Mouse (Mus musculus) 3134 (cell line): ENCODE results near the gene Lmx1b.
A peak's percentile ranks its signal among the peaks of the same experiment; 100 is the strongest.

Experiments used
- DNase-seq: peaks from one replicate; pipeline ENCODE4 v3.0.0-alpha.2; 2011; ENCODE audit warnings: low spot score; ENCODE audit not compliant: insufficient read length; ENCODE audit errors: extremely low read depth

Gene Lmx1b

DNA sequence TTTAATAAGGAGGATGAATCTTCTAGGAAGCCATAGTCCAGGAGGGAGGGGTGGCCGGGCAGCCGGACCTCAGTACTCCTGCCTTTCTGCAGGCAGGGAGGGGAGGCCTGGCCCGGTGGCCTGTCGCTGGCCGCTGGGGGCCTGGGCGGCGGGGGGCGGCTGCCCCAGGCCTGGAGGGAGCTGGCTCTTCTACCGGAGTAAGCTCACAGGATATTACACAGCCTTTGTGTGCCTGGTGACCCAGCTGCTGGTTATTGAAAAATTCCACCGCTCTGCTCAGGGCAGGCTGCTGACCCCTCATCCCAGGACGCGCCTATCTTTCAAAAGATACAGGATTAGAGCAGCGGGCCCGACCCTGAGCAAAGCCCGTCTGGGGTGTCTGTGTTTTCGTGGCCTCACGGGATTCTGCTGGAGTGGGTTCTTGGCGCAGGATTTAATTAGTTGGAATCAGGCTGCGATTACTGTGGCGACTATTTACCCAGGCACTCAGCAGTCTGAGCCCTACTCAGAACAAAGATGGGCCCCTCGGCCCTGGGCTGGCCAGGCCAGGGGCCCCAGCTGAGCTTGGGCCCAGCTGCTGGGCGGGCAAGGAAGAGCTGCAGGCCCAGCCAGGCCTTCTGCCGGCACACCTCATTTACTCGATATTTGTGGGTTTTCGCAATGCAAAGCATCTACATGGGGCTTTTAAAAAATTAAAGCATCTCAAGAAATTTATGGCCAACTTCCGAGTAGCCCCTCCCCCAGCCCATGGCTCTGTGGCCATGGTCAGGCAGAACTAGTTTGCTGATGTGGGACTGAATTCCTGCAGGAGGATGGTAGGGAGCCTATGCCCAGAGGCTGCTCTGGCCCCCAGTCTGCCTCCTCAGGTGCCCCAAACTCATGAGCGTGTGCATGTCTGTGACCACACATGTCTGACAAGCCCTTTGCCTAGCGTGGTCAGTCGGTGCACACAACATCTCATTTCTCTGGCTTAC, 55.1 kb downstream of the Lmx1b start:
- no peak for DNase-seq

DNA sequence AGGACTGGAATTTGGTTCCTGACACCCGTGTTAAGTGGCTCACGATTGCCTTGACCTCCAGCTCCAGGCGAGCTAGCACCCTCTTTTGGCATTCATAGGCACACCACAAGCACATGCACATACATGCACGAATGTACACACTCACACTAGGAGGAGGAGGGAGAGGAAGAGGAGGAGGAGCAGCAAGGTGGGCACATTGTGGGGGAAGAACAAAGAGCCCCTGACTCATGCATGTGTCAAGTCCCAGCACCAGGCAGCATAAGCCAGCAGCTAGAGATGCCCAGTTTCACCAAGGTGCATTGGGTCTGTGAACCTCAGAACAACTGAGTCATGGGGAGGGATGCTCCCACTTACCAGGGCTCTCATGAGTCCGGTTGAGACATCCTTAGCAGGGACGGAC, 56.5 kb downstream of the Lmx1b start:
- DNase-seq = no peak

DNA sequence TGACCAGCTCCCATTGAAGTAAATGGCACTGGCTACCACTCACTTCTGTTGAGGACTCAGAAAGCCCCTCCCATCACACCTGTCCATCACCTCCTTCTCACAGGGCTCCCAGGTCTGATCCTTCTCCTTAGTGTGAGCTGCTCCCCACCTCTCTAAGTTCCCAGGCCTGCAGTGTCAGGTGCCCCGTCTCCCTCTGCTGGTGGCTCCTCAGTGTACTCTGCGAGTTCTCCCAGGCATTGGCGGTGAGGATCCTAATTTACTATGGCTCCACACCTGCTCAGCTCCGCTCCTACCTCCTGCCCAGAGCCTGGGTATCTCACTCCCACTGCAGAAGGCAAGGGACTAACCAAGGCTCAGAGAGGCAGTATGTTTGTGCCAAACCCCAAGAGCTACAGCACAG, 57.0 kb downstream of the Lmx1b start:
- DNase-seq = no peak

DNA sequence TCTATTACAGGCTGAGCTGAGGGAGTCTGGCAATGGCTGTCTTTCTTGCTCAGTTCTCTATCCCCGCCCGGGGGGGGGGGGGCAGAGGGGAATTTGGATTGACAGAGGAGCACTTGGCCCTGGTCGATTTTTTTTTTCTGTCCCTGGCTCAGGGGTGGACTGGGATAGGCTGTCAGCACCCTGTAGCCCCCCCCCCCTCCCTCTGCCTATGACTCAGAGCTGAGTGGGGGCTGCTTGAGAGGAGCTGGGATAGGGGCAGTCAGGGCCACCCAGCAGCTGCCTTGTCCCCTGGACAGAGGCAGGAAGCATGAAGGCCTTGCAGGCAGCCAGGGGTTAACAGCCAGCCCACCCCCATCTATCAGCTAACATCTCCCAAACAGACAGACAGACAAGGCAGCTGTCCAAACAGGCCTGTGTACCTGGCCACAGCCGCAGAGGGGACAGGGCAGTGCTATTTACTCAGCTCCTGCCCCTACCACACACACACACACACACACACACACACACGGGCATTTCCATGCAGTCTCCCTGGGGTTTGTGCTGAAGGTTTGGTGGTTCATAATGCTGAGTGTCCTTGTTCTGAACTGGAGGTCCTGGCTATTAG, 57.8 kb downstream of the Lmx1b start:
- DNase-seq = no peak

DNA sequence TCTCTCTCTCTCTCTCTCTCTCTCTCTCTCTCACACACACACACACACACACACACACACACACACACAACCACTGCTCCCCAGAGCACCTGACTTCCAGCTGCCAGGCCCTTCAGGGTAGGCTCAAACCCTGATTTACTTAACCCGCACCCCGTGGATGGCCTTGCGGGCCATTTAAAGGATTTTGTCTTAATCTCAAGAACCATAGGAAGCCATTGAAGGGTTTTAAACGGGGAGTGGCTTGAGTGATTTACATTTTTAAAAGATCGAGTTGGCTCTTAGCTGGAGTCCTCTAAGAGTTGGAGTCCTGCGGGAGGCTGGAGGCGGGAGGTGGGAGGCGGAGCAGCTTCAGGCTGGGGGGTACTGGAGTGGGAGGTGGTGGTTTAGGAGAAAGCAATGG, 58.4 kb downstream of the Lmx1b start:
- no peak for DNase-seq

DNA sequence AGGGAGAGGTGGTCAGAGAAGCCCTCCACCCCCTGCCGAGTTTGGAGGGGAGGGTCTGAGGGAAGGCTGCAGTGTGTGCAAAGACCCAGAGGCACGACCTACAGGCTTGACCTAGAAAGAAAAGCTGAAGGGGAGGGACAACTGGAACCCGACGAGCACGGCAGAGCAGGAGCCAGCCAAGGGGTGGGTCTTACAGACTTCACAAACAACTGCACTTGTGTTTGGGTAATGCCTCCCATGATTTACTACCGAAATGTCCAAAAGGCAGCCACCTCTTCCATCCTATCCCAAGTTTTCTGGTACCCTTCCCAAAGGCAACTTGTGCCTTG, 58.9 kb downstream of the Lmx1b start:
- DNase-seq = no peak

DNA sequence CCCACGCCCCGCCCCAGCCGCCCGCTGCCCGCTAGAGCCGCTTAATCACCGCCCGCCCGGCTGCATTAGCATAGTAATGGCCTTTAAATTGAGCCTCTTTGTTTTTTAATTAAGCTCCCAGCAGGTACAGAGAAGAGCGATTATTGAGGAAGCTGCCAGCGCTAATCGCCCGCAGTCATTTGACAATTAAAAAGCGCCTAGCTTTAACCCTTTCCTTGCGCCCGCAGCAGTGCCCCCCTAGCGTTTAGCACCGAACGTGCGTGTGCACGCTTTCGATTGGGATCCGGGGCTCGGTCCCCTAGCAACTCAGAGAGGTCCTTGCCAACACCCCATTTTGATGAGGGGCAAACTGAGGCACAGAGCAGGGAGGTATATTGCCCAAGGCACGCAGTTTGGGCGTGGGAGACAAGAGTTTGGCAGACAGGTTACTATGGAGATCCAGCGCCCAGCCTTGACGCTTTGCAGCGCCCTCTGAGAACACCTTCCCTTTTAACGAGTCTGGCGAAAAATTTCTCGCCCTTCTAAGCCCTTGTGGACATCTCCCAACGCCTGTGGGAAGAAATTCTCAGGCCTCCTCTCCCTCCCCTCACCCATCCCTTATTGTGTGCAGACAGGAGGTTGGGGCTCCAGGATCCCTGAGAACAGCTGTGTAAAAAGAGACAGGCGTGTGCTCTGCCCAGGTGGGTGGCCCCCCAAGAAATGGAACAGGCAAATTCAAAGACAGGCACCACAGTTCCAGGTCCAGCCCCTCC, 59.4 kb downstream of the Lmx1b start:
- DNase-seq = no peak

DNA sequence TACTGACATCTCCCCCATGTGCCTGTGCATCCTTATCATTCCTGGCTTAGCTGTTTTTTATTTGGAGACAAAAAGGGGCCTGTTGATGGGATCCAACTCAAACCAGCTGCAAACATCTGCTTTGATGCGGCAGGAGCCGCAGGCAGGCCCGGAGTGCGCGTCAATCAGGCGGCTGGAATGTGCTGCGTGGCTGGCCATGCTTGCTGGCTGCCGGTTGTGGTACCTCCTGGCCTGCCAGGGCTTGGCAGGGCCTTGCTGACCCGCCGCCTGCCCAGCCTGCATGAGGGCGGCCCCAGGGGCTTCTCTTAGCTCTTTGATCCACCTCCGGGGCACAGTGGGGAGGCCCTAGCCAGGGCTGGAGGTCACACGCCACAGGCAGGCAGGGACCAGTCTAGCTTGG, 64.9 kb downstream of the Lmx1b start:
- no peak for DNase-seq

DNA sequence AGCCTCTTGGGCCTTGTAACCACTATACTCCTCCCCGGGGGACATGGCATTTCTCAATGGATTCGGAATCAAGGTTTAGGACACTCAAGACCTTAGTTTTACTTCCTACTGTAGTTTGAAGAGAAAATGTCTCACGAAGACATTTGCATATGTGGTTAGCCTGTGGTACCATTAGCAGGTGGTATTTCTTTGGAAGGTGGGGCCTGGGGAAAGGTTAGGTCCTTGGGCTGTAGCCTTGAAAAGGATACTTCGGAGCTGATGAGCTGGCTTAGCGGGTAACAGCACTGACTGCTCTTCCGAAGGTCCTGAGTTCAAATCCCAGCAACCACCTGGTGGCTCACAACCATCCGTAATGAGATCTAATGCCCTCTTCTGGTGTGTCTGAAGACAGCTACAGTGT, 67.2 kb downstream of the Lmx1b start:
- no peak for DNase-seq

DNA sequence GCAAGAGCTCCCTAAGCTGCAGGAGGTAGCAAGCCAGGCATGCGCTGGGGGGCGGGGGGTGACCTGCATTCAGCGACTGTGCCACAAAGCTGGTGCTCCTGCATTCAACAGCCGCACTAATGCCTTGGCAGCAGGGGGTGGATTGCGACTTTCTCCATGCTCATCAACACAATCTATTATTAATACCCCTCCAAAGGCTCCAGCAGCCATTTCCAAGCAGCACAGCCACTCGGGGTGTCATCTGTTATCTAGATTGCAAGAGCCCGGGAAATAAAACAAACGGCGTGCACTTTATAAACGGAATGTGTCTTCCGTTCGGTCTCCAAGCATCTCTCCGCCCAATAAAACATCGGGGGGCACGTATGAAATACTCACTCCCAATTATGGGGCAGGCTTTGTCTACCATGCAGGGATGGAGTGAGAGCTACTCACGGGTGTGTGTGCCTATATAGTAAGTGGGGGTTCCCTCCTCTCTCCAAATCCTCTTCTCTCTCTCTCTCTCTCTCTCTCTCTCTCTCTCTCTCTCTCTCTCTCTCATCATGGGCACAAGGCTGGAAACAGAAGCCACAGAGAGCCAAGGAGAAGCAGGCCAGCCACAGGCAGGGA, 69.0 kb downstream of the Lmx1b start:
- DNase-seq = no peak

DNA sequence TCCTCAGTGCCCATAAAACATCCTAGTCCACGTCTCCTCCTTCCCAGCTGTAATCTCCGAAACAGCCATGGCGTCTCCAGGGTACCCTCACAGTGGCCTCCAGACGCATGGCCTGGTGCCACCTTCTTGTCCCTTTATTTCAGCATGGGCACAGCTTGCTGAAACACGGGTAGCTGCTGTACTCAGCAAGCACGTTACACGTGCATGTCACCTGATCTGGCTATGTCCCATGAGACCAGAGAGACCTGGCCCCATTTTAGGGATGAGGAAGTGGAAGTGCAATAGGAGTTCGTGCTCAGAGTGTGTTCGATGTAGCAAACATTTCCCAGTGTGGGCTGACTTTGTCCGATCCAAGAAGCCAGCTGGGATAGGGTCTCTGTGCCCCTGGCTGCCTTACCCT, 70.6 kb downstream of the Lmx1b start:
- no peak for DNase-seq

DNA sequence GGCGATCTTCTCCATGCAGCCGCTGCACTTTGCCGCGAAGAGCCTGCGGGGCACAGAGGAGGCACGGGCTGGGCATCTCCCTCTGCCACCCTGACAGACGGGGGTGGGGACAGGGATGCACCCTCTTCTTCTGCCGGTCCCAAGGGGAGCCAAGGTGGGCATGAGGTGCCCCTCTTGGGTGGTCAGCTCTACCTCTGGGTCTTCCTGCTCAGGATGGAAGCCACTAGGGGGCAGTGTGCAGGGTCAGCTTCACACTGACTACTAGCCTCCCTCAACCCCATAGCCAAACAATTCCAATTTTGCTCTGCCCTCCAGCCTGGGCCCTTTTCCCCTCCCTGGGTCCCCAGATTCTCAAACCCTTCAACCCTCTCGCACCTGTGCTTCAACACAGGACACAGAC, 71.1 kb downstream of the Lmx1b start:
- DNase-seq = no peak

DNA sequence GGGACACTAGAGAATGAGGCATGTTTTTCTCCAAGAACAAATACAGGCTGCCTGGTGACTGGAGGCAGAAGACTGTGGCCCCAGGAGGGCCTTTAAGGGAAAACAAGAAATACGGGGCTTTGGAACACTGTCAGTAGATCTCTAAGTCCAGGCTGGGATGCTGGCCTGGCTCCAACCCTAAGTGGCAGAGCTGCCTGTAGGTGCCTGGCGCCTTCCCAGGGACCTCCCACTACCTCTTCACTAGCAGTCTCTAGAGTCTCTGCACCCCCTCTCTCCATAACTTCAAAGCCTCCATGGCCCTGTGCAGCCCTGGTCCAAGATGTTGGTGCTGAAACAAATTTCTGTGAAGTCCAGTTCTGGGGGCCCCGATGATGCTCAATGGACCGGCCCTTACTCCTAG, 74.4 kb downstream of the Lmx1b start:
- no peak for DNase-seq

DNA sequence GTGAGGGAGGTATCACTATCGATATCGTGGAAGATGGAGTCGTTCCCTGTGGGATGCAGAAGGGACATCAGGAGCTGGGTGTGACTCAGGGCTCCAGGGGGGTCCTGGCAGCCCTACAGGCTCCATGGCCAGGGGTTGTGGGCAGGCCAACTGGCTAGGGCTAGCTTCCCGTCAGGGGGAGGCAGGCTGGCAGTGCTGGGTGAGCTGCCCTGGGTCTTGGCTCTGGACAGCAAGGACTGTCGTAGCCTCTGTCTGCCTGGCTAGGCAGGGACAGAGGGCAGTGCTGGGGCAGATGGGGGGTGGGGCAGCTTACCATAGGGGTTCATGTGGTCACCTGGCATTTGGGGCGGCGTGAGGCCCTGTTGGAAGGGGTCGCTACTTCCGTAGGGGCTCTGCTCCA, 75.6 kb downstream of the Lmx1b start:
- no peak for DNase-seq

DNA sequence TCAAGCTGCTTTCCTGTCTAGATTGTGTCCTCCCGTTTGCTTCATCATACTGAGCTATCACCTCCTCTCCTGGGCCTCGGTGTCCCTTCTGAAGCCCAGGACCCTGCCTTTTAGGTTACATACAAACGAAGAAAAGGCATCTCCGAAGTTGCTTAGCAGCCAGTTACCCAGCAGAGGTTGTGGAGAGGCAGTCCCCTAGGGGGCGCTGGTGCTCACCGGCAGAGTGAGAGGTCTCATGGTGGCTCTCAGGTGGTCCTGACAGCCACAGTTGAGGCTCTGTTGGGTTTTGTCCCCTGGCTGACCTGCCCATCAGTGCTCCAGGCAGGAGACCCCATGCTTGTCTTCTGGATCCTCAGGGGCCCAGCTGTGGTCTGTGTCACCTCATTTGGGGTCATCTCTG, 80.6 kb downstream of the Lmx1b start:
- DNase-seq = no peak

DNA sequence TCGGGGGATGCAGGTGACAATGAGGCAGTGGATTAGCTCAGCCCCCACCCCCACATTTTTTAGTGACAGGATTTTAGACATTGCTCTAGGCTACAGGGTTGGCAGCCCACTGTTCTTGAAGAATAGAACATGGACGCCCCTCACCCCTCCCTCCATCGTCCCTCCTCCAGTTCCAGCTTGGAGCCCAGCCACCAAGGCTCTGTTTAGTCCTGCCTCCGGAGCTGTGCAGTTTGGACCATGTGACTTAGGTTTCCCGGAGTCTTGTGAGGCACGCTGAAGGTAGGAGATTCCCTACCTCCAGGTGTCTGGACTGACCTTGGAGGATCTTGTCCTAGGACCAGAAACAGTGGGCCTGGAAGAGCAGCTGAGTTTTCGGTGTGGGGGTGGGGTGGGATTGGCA, 81.0 kb downstream of the Lmx1b start:
- DNase-seq = no peak

DNA sequence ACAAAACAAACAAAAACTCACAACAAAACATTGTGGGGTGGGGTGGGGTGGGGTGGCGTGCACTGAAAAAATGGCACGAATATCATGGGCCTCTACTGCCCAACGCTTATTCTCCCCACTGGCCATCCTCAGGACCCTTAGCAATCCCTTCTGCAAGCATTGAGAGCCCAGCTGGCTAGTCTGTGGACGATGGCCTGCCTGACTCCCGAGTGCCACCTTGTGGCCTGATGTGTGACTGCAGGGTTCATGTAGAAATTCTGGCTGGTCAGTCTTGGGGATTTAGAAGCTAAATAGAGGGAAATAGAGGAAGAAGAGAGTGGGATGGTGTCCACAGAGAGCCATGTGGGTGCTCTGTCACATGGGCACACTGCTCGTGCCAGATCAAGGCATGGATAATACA, 82.1 kb downstream of the Lmx1b start:
- DNase-seq = peak; percentile 35

DNA sequence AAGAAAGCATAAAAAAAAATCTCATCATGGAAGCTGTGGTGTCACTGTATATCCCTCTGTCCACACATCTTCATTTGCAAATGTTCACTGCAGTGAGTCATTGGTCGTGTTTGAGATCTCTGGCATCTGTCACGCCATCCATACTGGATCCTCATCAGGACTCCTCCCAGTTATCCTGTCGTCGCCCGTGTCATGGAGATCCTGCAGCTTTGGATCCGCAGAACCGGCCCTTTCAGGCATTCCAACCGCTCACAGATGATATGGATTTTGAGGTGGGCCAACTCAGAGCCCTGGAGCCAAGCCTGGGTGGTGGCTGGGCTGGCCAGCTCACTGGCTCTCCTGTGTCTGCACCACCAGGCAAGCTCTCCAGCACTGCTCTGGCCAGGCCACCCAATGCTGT, 84.7 kb downstream of the Lmx1b start:
- peak; percentile 68 for DNase-seq

DNA sequence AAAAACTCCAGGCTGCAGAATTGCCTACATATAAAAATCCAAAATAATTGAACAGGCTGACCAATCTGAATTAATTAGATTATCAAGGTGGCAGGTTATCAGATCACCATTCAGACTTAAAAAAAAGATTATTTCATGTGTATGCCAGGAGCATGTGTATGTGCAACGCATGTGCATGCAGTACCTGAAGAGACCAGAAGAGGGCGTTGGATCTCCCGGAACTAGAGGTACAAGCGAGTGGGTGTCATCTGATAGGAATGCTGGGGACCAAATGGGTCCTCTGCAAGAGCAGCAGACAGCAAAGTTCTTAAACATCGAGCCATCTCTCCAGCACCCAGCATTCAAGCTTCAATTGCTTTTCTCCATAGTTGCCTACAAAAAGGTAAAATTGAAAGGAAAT, 87.6 kb downstream of the Lmx1b start:
- DNase-seq = no peak

DNA sequence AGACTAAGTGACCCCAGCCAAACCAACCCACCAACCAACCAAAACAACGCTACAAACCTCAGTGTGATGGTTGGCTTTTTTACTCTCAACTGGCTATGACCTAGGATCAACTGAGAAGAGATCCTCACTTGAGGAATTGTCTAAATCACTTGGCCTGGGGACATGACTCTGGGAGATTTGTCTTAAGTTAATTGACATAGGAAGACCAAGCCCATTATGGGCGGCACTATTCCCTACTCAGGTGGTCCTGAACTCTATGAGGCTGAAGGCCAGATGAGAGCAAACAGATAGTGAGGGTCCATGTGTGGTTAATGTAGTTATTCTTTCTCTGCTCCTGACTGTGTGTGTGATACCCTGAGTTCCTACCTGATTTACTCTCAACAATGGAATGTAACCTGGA, 92.7 kb downstream of the Lmx1b start:
- no peak for DNase-seq

DNA sequence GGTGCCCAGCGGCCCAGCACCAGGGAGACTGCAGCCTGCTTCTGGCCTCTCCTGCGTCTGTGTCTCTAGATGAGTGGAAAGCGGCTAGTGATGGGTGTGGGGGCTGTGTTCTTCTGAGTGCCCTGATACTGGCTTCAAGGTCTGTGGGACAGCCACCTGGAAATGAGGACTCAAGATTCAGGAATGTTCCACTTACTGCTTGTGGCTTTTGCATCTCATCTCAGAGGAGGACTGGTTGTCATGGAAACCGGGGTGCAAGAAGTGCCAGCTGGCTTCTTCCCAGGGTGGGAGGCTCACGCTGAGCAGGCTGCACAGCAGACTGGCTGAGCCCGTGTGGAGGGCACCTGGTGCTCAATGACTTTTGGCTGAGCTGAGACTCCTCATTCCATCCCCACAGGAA, 93.4 kb downstream of the Lmx1b start:
- peak; percentile 81 for DNase-seq
